Mouse (Mus musculus) testis, adult 2 months (tissue): ENCODE results near the gene Pcx.

Source experiments
- CTCF ChIP-seq: fragments of 200-500 bp; IDR thresholded peaks from 2 replicates; pipeline ENCODE4 v1.5.1; 2012; ENCODE audit warnings: low read depth, mild to moderate bottlenecking, inconsistent platforms, low read length, moderate library complexity; ENCODE audit not compliant: control insufficient read depth, insufficient read depth, insufficient replicate concordance
- POLR2A ChIP-seq: fragments of 200-500 bp; IDR thresholded peaks from 2 replicates; pipeline ENCODE4 v1.6.1; 2012; ENCODE audit warnings: low read depth, mild to moderate bottlenecking, inconsistent platforms, low read length, moderate library complexity; ENCODE audit not compliant: control insufficient read depth

- TF ChIP-seq CTCF (no peak), POLR2A (no peak)
These were observed 32.1 kb upstream of the Pcx start for GRCm38 (mm10) chr19:4478190-4478516.
